Mouse (Mus musculus) embryonic facial prominence, embryonic 12.5 days (tissue): ENCODE results near the gene Gm20825. TPM values are rescaled to one million over a fixed set of nuclear protein-coding genes. Genes with fewer than 3 reads are reported as not detected.
"Not testable (repeated sequence)": the region's sequence is repeated elsewhere in the genome, so short reads cannot be mapped to it uniquely, and the experiment has no call there.

ENCODE experiments used
- ATAC-seq: fragments of 200-750 bp; cut with Nextera tagmentation; 2 replicates; pipeline ENCODE4 v1.8.0; 2017; ENCODE audit not compliant: insufficient number of reproducible peaks, insufficient read depth, low FRiP score, low TSS enrichment
- H3K27ac ChIP-seq: fragments of 300-500 bp; sonication (generic); 2 replicates; pipeline ENCODE4 v1.5.1; 2016; ENCODE audit warnings: mild to moderate bottlenecking
- H3K27me3 ChIP-seq: fragments of 300-500 bp; sonication (generic); 2 replicates; pipeline ENCODE4 v1.6.1; 2016; ENCODE audit warnings: mild to moderate bottlenecking, moderate library complexity
- H3K36me3 ChIP-seq: fragments of 300-500 bp; sonication (generic); 2 replicates; pipeline ENCODE4 v1.6.1; 2016; ENCODE audit warnings: mild to moderate bottlenecking
- H3K4me1 ChIP-seq: fragments of 300-500 bp; sonication (generic); 2 replicates; pipeline ENCODE4 v1.6.1; 2016
- H3K4me2 ChIP-seq: fragments of 300-500 bp; sonication (generic); replicated peaks from 2 replicates; pipeline ENCODE4 v1.6.1; 2016; ENCODE audit warnings: mild to moderate bottlenecking, moderate library complexity
- H3K4me3 ChIP-seq: fragments of 300-500 bp; sonication (generic); 2 replicates; pipeline ENCODE4 v1.5.1; 2016; ENCODE audit warnings: mild to moderate bottlenecking
- H3K9ac ChIP-seq: fragments of 300-500 bp; sonication (generic); 2 replicates; pipeline ENCODE4 v1.6.1; 2016; ENCODE audit warnings: mild to moderate bottlenecking, moderate library complexity
- H3K9me3 ChIP-seq: fragments of 300-500 bp; sonication (generic); 2 replicates; pipeline ENCODE4 v1.6.1; 2016; ENCODE audit warnings: mild to moderate bottlenecking, moderate library complexity
- WGBS: fragments of 180-500 bp; shearing (Covaris S2); methylation state at CpG from one replicate; pipeline ENCODE4 v1.1.7; 2016; 5-methylcytosine and 5-hydroxymethylcytosine counted together
- polyA plus RNA-seq: library from polyadenylated mRNA; unstranded; fragments of >200 nt; fragmentation: Nextera tagmentation; extraction: Ambion mirVana; gene quantifications from 2 replicates; pipeline ENCODE4 v1.2.1, GENCODE M21; 2016

Gm20825 gene
- polyA plus RNA-seq, result not detected in 2 replicates

DNA sequence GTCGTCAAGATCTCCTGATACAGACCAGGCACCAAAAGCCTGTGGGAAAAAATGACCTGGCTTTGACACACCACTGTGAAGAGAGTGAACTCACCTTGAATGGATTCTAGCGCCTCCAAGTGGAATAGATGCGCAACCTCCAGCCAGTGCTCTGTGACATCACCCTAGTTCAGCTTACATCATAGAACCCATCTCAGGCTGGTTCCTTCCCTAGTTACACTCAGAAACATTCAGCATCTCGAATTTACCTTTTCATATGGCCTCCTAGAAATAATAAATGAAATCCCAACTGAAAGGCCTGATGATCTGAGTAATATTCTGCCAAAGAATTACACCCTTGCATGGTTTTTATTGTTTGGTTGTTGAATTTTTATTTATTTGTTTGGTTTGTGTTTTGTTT lies at the start of gene Gm20825:
Gm20825 (minus strand) TSS at position 101 of the 400 bp plus-strand sequence.
- not testable (repeated sequence) for H3K27me3 ChIP-seq, H3K27ac ChIP-seq, H3K4me3 ChIP-seq, H3K4me2 ChIP-seq, H3K4me1 ChIP-seq, ATAC-seq, H3K9ac ChIP-seq, H3K9me3 ChIP-seq, H3K36me3 ChIP-seq
- WGBS, result 75% methylated on average over 3 of the region's 4 CpGs

Other genes with a start within 250 kb of the Gm20825 start
- gene Gm29049, start 74.3 kb downstream of the Gm20825 start, polyA plus RNA-seq, result not detected in 2 replicates
- gene Gm20824, start 186.4 kb upstream of the Gm20825 start, polyA plus RNA-seq, result not detected in 2 replicates